Mouse (Mus musculus) cerebellum, adult 8-10 months (tissue): ENCODE measurements at regions not wholly inside any gene's neighbourhood (a gene's known extent, or its start where the extent isn't known, plus 50 kb on each side); places are given as distances from the start of the nearest gene placed in this dataset.

Source experiments
- DNase-seq: peaks from one replicate; pipeline ENCODE4 v3.0.0; 2022

GRCm38 (mm10) chr9:74655956-74656355, 205.8 kb upstream of the Onecut1 start:
- DNase-seq: no peak

- DNase-seq: no peak
Measured at GRCm38 (mm10) chr9:74656392-74656791, 205.3 kb upstream of the Onecut1 start.

GRCm38 (mm10) chr9:74671356-74671952, 190.3 kb upstream of the Onecut1 start:
- DNase-seq: no peak

GRCm38 (mm10) chr9:74672261-74672660, 189.5 kb upstream of the Onecut1 start:
- no peak for DNase-seq

GRCm38 (mm10) chr9:74698229-74698628, 163.5 kb upstream of the Onecut1 start:
- DNase-seq: no peak

- no peak for DNase-seq
Measured at GRCm38 (mm10) chr9:74705698-74706097, 156.0 kb upstream of the Onecut1 start.

GRCm38 (mm10) chr9:74707608-74708007, 154.1 kb upstream of the Onecut1 start:
- no peak for DNase-seq

- DNase-seq: no peak
Measured at GRCm38 (mm10) chr9:74711698-74712097, 150.0 kb upstream of the Onecut1 start.

GRCm38 (mm10) chr9:74732451-74732850, 129.3 kb upstream of the Onecut1 start:
- no peak for DNase-seq

GRCm38 (mm10) chr9:74741949-74742348, 119.8 kb upstream of the Onecut1 start:
- DNase-seq: no peak

- DNase-seq: no peak
Measured at GRCm38 (mm10) chr9:74747886-74748285, 113.8 kb upstream of the Onecut1 start.

- DNase-seq: no peak
Measured at GRCm38 (mm10) chr9:74758025-74758424, 103.7 kb upstream of the Onecut1 start.

GRCm38 (mm10) chr9:74758876-74759275, 102.8 kb upstream of the Onecut1 start:
- DNase-seq: no peak

- DNase-seq: no peak
Measured at GRCm38 (mm10) chr9:74780419-74780818, 81.3 kb upstream of the Onecut1 start.

- DNase-seq: no peak
Measured at GRCm38 (mm10) chr9:74793394-74793793, 68.3 kb upstream of the Onecut1 start.

- DNase-seq: no peak
Measured at GRCm38 (mm10) chr9:74795994-74796393, 65.7 kb upstream of the Onecut1 start.

- DNase-seq: no peak
Measured at GRCm38 (mm10) chr9:74797272-74797844, 64.4 kb upstream of the Onecut1 start.

- no peak for DNase-seq
Measured at GRCm38 (mm10) chr9:74801091-74801490, 60.6 kb upstream of the Onecut1 start.

- no peak for DNase-seq
Measured at GRCm38 (mm10) chr9:74811437-74811836, 50.3 kb upstream of the Onecut1 start.
